Mouse (Mus musculus): ENCODE measurements around the gene Gm42906. TPM values are rescaled to one million over a fixed set of nuclear protein-coding genes. Genes with fewer than 3 reads are reported as not detected.

Gm42906 gene
- total and polyA plus RNA-seq, 3 experiments, result not detected

- no peak for DNase-seq
These were observed 131.7 kb downstream of the Gm42906 start for GRCm38 (mm10) chr5:151296244-151296643.

GRCm38 (mm10) chr5:151293591-151293990 is 134.4 kb downstream of the Gm42906 start:
- no peak for DNase-seq

GRCm38 (mm10) chr5:151292310-151292709 is 135.7 kb downstream of the Gm42906 start:
- no peak for DNase-seq

GRCm38 (mm10) chr5:151286331-151286730 is 141.6 kb downstream of the Gm42906 start:
- DNase-seq, result no peak

- no peak for DNase-seq
These were observed 148.4 kb downstream of the Gm42906 start for GRCm38 (mm10) chr5:151279531-151279930.

GRCm38 (mm10) chr5:151277927-151278326 is 150.0 kb downstream of the Gm42906 start:
- DNase-seq, result no peak

- peak; percentile 56 for DNase-seq
These were observed 152.0 kb downstream of the Gm42906 start for GRCm38 (mm10) chr5:151275986-151276385.

- DNase-seq, result peak; percentile 21
These were observed 153.7 kb downstream of the Gm42906 start for GRCm38 (mm10) chr5:151274265-151274664.

GRCm38 (mm10) chr5:151270815-151271214 is 157.1 kb downstream of the Gm42906 start:
- no peak for DNase-seq

GRCm38 (mm10) chr5:151266896-151267634 is 160.9 kb downstream of the Gm42906 start:
- no peak for DNase-seq

GRCm38 (mm10) chr5:151261558-151261957 is 166.4 kb downstream of the Gm42906 start:
- no peak for DNase-seq

GRCm38 (mm10) chr5:151252213-151252612 is 175.8 kb downstream of the Gm42906 start:
- DNase-seq, result no peak

GRCm38 (mm10) chr5:151251656-151252055 is 176.3 kb downstream of the Gm42906 start:
- no peak for DNase-seq

GRCm38 (mm10) chr5:151248671-151249620 is 179.0 kb downstream of the Gm42906 start:
- DNase-seq, result no peak

- DNase-seq, result no peak
These were observed 179.9 kb downstream of the Gm42906 start for GRCm38 (mm10) chr5:151248084-151248483.

GRCm38 (mm10) chr5:151247115-151247875 is 180.7 kb downstream of the Gm42906 start:
- DNase-seq, result no peak

GRCm38 (mm10) chr5:151246287-151246686 is 181.7 kb downstream of the Gm42906 start:
- DNase-seq, result no peak

- no peak for DNase-seq
These were observed 182.4 kb downstream of the Gm42906 start for GRCm38 (mm10) chr5:151245571-151245970.

GRCm38 (mm10) chr5:151238730-151239129 is 189.2 kb downstream of the Gm42906 start:
- DNase-seq, result peak; percentile 9

GRCm38 (mm10) chr5:151236411-151236810 is 191.6 kb downstream of the Gm42906 start:
- no peak for DNase-seq

GRCm38 (mm10) chr5:151233400-151234031 is 194.4 kb downstream of the Gm42906 start, which contains the start of gene Stard13:
Gene Stard13, minus strand, starts transcription at chr5:151233836.
- peak; percentile 73 for DNase-seq
